Mouse (Mus musculus): Measurements from ENCODE around the gene Elof1.

DNA sequence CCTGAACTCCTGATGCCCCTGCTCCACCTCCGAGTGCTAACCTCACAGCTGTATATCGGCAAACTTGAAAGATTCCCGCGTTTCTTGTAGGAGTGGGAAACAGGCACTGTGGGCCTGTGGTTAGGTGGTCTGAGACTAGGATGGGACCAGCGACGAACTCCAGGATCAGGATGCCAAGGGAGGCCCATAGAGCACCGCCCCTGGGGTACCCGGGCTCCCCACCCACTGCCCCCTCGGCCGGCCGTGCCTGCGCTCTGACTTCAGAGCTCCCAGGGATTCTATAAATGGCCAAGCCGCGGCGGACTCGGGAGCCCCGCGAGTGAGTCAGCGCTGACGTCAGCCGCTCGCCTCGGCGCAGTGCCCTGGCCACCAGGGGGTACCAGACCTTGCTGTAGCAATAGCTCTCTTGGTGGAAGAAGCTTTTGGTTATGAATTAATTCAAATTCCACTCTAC is 21.1 kb downstream of the Elof1 start:
- peak; percentile 53 for TF ChIP-seq CTCF (IDR thresholded peaks at IDR 0.05; ENCODE audit: low read depth, low read length)
- TF ChIP-seq POLR2A (IDR thresholded peaks at IDR 0.05; ENCODE audit: insufficient read depth, low read length): no peak

Measured in ES-Bruce4 (cell line).